Mouse (Mus musculus) liver, postnatal 0 days (tissue): Measurements from ENCODE around the gene Samd13. TPM values are rescaled to one million over a fixed set of nuclear protein-coding genes. Genes with fewer than 3 reads are reported as not detected.

ENCODE experiments used
- ATAC-seq: fragments of 200-750 bp; cut with Nextera tagmentation; 2 replicates; pipeline ENCODE4 v1.8.0; 2017; ENCODE audit warnings: mild to moderate bottlenecking, moderate library complexity
- DNase-seq: peaks from one replicate; pipeline ENCODE4 v3.0.0-alpha.2; 2016
- H3K27ac ChIP-seq: fragments of 300-500 bp; sonication (generic); 2 replicates; pipeline ENCODE4 v1.5.1; 2014; ENCODE audit warnings: antibody characterized with exemption, moderate library complexity, mild to moderate bottlenecking, low read depth
- H3K27me3 ChIP-seq: fragments of 300-500 bp; sonication (generic); 2 replicates; pipeline ENCODE4 v1.6.1; 2014; ENCODE audit warnings: low read length, control low read depth, mixed read lengths; ENCODE audit not compliant: insufficient read depth
- H3K36me3 ChIP-seq: fragments of 300-500 bp; sonication (generic); replicated peaks from 2 replicates; pipeline ENCODE4 v1.6.1; 2014; ENCODE audit warnings: mild to moderate bottlenecking, control low read depth, low read length, moderate library complexity, mixed read lengths; ENCODE audit not compliant: insufficient read depth
- H3K4me1 ChIP-seq: fragments of 300-500 bp; sonication (generic); 2 replicates; pipeline ENCODE4 v1.6.1; 2014; ENCODE audit warnings: antibody characterized with exemption, mild to moderate bottlenecking, control low read depth; ENCODE audit not compliant: insufficient read depth
- H3K4me2 ChIP-seq: fragments of 300-500 bp; sonication (generic); 2 replicates; pipeline ENCODE4 v1.6.1; 2014; ENCODE audit warnings: low read depth, mild to moderate bottlenecking, low read length, moderate library complexity, mixed read lengths
- H3K4me3 ChIP-seq: fragments of 300-500 bp; sonication (generic); 2 replicates; pipeline ENCODE4 v1.5.1; 2014; ENCODE audit warnings: low read depth, low read length
- H3K9ac ChIP-seq: fragments of 300-500 bp; sonication (generic); replicated peaks from 2 replicates; pipeline ENCODE4 v1.6.1; 2014; ENCODE audit warnings: mild to moderate bottlenecking, moderate library complexity
- H3K9me3 ChIP-seq: fragments of 300-500 bp; sonication (generic); 2 replicates; pipeline ENCODE4 v1.6.1; 2016; ENCODE audit warnings: mild to moderate bottlenecking, control low read depth, low read length, mixed read lengths
- CTCF ChIP-seq: sonication (generic); IDR thresholded peaks from 2 replicates; pipeline ENCODE4 v1.5.1; 2016; ENCODE audit warnings: antibody characterized with exemption, low read depth
- EP300 ChIP-seq: IDR thresholded peaks from 2 replicates; pipeline ENCODE4 v1.6.1; 2016; ENCODE audit warnings: antibody characterized with exemption, low read depth, mild to moderate bottlenecking
- WGBS: fragments of 180-500 bp; shearing (Covaris S2); extraction: QIAGEN DNeasy Blood & Tissue Kit; methylation state at CpG from one replicate; pipeline ENCODE4 v1.1.7; 2014; ENCODE audit not compliant: insufficient replicate concordance; 5-methylcytosine and 5-hydroxymethylcytosine counted together
- polyA plus RNA-seq: library from polyadenylated mRNA; unstranded; fragments of >200 nt; fragmentation: Nextera tagmentation; extraction: Ambion mirVana; gene quantifications from 2 replicates; pipeline ENCODE4 v1.2.1, GENCODE M21; 2015

Samd13 gene
- polyA plus RNA-seq, 1 experiment from 2014 or later = not detected

DNA sequence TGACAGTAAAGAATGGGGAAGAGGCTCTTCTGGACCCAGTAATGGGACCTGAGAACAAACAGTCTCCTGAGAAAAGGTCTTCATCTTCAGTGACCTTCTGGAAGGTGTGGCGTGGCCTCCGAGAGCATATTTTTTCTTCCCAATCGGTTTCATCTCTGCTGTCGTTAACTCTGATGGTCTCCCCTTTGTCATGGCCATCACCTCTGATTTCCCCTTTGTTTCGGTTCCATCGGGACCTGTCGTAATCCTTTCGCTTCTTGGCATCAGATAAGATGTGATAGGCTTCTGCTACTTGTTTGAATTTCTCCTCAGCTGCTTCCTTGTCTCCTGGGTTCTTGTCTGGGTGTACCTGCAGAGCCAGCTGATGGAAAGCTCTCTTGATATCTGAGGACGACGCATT lies 34.7 kb downstream of the Samd13 start:
- DNase-seq = no peak
- Histone ChIP-seq H3K4me3 (no peak overlapping the region), H3K4me1 (peaks cover 15% of the 10 kb centered on the region), H3K4me2 (no peak overlapping the region), H3K9me3 (no peaks in the 10 kb centered on the region), H3K9ac (no peak overlapping the region), H3K27ac (no peak overlapping the region), H3K36me3 (no peaks in the 10 kb centered on the region), H3K27me3 (no peaks in the 10 kb centered on the region)
- 73% methylated on average over 10 of the region's 10 CpGs for WGBS
- ATAC-seq = no peak
- TF ChIP-seq EP300 (no peak), CTCF (no peak)

DNA sequence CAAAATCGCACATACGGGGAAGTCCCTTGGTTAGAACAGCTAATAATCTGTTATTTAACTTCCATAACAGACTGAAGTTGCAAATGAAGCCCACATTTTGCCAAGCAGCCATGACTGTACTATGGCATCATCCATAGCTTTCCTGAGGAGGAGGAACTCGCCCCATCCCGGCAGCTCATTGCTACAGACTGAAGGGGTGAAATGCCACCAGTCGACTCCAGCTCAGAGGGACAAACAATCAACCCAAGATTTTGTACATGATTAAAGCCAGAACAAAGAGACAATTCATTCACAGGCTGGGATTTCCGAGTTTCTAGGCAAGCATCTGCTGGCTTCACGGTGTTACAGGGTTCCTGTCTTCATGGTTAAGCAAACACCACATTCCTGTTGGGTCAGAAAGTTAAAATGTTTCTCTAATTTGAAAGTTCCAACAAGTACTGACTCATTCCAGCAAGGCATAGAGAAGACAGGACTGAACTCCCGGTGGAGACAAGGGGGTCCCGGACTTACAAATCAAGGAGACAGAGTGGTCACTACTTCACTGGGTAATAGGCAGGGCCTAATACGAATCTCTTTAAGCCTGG lies 36.0 kb downstream of the Samd13 start:
- no peaks in the 10 kb centered on the region for H3K9me3 ChIP-seq
- no peaks in the 10 kb centered on the region for H3K36me3 ChIP-seq
- no peak overlapping the region for H3K27ac ChIP-seq
- ATAC-seq = no peak
- H3K9ac ChIP-seq = no peak overlapping the region
- H3K4me3 ChIP-seq = no peak overlapping the region
- no peaks in the 10 kb centered on the region for H3K27me3 ChIP-seq
- no peak for DNase-seq
- TF ChIP-seq EP300 = no peak
- TF ChIP-seq CTCF = no peak
- H3K4me2 ChIP-seq = no peak overlapping the region
- WGBS = 75% methylated on average over 10 of the region's 10 CpGs
- peaks cover 8% of the 10 kb centered on the region for H3K4me1 ChIP-seq

DNA sequence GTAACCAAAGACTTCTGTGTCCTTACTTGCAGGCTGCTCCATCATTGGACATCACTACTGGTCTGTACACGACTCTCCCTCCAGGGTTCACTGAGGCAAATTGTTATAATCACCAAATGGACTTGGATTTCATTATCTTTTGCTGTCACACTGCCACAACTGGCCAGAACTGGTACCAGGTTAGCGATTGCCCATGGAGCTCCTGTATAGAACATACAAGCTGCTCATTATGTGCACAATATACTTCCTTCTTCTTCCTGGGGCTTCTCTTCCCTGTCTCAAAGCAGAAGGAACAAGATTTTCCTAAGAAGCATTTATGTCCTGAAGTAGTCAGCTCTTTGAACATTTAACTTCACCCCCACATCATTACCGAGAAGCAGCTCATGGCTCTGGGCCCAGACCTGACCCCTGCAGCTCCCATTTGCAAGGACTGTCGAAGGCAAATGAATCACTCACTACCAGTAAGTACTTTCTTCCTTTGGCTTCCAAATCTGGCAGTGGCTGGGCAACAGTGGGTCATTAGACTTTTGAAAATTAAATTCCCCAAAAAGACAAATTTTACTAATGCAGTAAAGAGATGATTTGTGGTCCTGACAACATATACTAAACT lies 43.5 kb downstream of the Samd13 start:
- no peaks in the 10 kb centered on the region for H3K4me1 ChIP-seq
- no peaks in the 10 kb centered on the region for H3K9me3 ChIP-seq
- ATAC-seq (no peak), DNase-seq (no peak)
- TF ChIP-seq EP300 (no peak), CTCF (no peak)
- H3K27ac ChIP-seq = no peak overlapping the region
- H3K27me3 ChIP-seq = no peaks in the 10 kb centered on the region
- H3K36me3 ChIP-seq = no peaks in the 10 kb centered on the region
- WGBS = 60% methylated on average over 4 of the region's 4 CpGs
- no peak overlapping the region for H3K4me3 ChIP-seq
- H3K9ac ChIP-seq = no peak overlapping the region
- H3K4me2 ChIP-seq = no peak overlapping the region

GRCm38 (mm10) chr3:146632506-146632905 lies 52.9 kb downstream of the Samd13 start:
- no peak for TF ChIP-seq EP300
- TF ChIP-seq CTCF = no peak
- Histone ChIP-seq H3K9ac (no peak overlapping the region), H3K4me3 (no peak overlapping the region), H3K4me1 (no peaks in the 10 kb centered on the region), H3K27ac (no peak overlapping the region), H3K27me3 (no peaks in the 10 kb centered on the region), H3K36me3 (peaks cover 16% of the 10 kb centered on the region), H3K4me2 (no peak overlapping the region), H3K9me3 (no peaks in the 10 kb centered on the region)
- no peak for ATAC-seq
- no peak for DNase-seq
- 70% methylated on average over 5 of the region's 5 CpGs for WGBS

DNA sequence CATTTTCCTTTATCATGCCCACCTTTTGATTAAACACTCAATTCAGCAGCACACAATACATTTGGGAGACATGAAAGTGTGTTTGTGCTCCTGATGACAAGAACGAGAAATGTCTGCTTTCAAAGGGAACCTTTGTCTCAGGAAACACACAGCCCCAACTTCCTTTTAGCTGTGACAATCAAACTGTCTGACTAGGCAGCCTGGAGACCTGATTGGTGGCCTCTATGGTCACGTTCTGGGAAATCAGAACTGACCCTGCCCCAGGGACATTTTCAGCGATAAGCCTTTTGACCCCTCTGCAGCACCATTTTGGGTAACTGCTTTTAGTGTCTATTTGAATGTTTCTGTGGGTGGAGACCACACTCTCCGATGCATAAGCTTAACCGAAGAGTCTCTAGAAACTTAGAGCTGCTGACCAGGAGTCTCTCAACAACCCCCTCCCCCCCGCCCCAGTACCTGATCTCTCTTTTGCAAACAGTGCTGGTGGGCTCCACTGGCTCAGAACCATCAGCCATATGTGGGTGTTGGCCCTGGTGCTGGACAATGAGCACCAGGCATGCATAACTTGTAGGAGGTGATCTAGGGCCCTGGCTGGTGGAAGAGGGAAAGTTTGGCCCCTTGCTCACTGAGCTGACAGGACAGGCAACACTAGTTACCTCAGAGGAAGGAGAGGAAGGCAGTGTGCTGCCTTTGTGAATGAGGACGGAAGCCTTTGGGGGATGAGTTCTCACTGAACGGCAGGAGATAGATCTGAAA lies 57.0 kb downstream of the Samd13 start:
- no peak overlapping the region for H3K27ac ChIP-seq
- no peak for ATAC-seq
- no peak overlapping the region for H3K4me2 ChIP-seq
- no peak for DNase-seq
- 58% methylated on average over 8 of the region's 8 CpGs for whole genome bisulfite sequencing
- H3K4me3 ChIP-seq = no peak overlapping the region
- no peak overlapping the region for H3K9ac ChIP-seq
- TF ChIP-seq EP300 (no peak), CTCF (no peak)
- H3K36me3 ChIP-seq = peaks cover 26% of the 10 kb centered on the region
- H3K9me3 ChIP-seq = no peaks in the 10 kb centered on the region
- H3K27me3 ChIP-seq = no peaks in the 10 kb centered on the region
- no peaks in the 10 kb centered on the region for H3K4me1 ChIP-seq

DNA sequence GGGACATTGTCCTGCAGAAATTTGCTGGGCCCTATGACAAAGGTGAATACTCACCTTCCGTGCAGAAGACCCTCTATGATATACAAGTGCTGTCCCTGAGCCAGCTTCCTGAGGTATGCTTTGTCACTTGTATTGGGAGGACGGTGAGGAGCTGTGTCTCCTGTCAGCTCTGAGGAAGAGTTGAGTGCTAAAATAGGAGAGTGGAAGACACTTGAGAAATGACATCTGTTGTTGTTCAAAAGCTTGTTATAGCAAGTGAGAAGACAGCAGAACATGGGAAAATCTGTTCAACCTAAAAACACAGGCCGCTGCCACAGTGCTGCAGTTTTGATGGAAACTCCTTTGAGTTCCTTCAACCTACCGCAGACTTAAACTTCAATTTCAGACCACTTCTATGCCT lies 59.6 kb downstream of the Samd13 start:
- no peak for TF ChIP-seq CTCF
- TF ChIP-seq EP300 = no peak
- 88% methylated on average over 4 of the region's 4 CpGs for WGBS
- no peak for ATAC-seq

More for the DNA sequence above, 59.6 kb downstream of the Samd13 start:
- H3K36me3 ChIP-seq = peaks cover 32% of the 10 kb centered on the region
- no peak overlapping the region for H3K27ac ChIP-seq
- no peaks in the 10 kb centered on the region for H3K4me1 ChIP-seq
- H3K4me3 ChIP-seq = no peak overlapping the region
- no peak for DNase-seq
- H3K9ac ChIP-seq = no peak overlapping the region
- H3K9me3 ChIP-seq = no peaks in the 10 kb centered on the region
- H3K4me2 ChIP-seq = no peak overlapping the region
- no peaks in the 10 kb centered on the region for H3K27me3 ChIP-seq
